Mouse (Mus musculus) skeletal muscle tissue, adult 2 months (tissue): ENCODE measurements around the gene Mast4.

ENCODE experiments used
- DNase-seq: peaks from one replicate; pipeline ENCODE4 v3.0.0-alpha.2; 2012; ENCODE audit warnings: low read depth, low spot score

Gene Mast4

GRCm38 (mm10) chr13:103061680-103062079 lies 272.6 kb downstream of the Mast4 start:
- DNase-seq: no peak

DNA sequence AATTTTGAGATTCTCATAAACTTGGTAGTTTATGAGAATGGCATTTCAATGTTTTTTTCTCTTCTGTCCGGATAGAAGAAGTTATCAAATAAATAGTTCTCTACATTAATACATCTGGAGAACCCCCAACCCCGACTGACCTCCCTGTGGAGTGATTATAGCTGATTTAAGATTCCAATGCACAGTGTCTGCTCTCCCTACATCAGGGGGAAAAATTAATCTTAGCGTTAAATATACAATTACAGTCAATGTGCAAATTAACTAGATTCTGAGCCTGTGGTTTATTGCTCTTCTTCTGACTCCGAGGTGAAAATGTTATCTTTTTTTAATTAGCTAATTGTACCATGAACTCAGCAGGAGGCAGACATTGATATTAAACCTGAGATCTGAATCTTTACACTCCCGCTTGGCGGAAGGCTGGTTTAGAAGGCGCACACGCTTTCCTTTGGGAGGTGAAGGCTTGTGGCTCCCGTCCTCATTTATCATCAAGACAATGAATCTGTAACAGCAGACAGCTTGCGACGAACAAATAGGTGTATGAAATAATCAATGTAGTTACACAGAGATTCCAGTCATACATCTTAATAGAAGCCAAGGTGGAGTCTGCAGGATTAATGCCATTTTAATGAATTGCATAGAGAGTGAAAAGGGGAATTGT lies 274.2 kb downstream of the Mast4 start:
- no peak for DNase-seq

GRCm38 (mm10) chr13:103056451-103056850 lies 277.8 kb downstream of the Mast4 start:
- no peak for DNase-seq

DNA sequence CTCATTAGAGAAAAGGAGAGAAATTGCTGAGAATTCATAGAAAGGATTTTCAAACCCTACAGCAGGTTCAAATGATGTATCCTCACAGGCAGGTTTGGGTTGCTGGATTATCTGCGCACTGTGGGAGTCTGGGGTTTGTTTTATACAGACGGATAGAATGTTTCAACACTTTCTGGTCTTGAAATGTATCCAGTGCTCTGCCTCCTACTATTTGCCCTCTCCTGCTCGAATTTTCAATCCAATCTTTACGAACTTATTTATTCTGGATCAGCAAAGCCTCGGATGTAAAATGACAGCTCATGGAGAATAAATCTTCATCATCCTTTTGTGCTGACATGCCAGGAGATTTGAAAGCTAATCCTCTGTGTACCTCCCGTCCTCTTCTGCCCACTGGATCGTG lies 281.6 kb downstream of the Mast4 start:
- DNase-seq: no peak

GRCm38 (mm10) chr13:103048954-103049353 lies 285.3 kb downstream of the Mast4 start:
- no peak for DNase-seq

- DNase-seq: no peak
Observed at GRCm38 (mm10) chr13:103043692-103044091, 290.6 kb downstream of the Mast4 start.

- no peak for DNase-seq
Observed at GRCm38 (mm10) chr13:103043011-103043410, 291.3 kb downstream of the Mast4 start.

GRCm38 (mm10) chr13:103037466-103037865 lies 296.8 kb downstream of the Mast4 start:
- DNase-seq: no peak

- DNase-seq: no peak
Observed at GRCm38 (mm10) chr13:103029377-103029776, 304.9 kb downstream of the Mast4 start.

- no peak for DNase-seq
Observed at GRCm38 (mm10) chr13:103027456-103028078, 306.7 kb downstream of the Mast4 start.

- no peak for DNase-seq
Observed at GRCm38 (mm10) chr13:103025461-103025860, 308.8 kb downstream of the Mast4 start.

DNA sequence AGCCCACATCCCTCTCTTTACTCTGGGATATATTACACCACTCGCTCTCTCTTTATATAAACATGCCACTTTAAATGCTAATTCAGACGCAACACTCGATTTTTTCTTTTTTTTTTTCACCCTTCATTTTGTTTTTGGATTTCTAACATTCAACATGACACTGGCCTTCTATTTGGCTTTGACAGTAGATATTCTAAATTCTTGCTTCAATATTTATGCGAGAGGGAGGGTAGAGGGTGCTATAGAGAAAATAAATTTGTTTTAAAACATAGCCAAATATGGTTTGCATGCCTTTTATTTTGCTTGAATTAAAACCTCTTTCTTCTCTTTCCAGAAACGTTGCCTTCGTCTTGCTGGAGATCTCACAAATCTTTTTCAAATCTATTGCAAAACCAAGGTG lies 315.8 kb downstream of the Mast4 start:
- no peak for DNase-seq

- no peak for DNase-seq
Observed at GRCm38 (mm10) chr13:103017661-103018060, 316.6 kb downstream of the Mast4 start.

DNA sequence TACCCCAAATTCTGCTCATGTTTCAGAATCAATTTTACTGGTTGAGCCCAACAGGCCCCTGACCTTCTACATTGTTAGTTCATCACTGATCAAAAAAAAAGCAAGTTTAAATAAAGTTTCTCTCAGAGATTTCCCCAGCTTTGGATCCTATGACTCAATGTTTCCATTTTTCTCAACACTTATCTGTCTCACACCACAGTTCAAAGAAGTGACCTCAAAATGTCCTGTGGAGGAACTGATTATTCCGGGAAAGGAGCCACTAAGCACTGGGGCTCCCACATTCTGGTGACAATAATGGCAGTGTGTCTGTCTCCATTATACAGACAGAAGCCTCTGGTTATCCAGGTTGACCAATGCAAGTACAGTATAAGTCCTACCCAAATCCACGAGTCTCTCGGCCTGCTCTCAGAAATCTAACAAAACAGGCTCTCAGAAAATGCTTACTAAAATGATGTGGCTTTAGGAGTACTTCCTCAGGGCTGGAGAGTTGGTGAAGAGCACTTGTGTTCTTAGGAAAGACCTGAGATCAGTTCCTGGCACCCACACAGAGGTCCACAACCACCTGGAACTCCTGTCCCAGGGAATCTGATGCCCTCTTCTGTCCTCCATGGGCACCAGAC lies 319.1 kb downstream of the Mast4 start:
- DNase-seq: no peak

DNA sequence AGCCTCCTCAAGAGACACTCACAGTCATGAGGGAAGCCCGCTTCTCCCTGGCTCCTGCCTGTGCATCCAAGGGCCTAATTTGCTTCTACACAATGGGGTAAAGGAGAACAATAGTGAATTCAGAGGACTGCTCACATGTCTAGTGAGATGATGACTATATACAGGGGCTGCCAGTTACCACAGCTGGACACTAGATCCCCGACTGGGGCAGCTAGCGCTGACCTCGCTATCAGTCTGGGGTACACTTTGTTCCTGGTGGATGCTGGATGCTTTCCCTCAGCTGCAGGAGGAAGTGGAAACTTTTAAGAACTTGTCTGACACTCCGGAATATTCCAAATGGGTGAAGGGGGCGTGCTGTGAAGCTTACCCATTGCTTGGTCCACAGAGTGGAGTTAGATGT lies 319.7 kb downstream of the Mast4 start:
- DNase-seq: peak; percentile 7

DNA sequence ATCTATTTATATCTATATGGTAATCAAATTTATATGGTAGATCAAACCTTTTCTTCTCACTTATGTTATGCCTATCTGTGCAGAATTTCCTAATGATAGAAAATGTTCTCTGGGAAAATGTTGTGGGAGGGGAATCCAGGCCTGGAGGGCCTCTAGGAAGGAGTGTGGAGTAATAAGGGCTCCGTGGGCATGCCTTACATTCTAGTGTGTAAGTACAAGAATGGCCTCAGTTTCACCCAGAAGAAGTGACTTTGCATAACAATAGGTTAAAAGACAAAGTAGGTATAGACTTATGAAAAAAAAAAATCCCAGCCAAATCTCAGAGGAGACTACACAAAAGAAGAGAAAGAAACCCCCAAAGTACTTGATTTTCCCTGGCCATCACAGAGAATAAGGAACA lies 320.1 kb downstream of the Mast4 start:
- DNase-seq: no peak

GRCm38 (mm10) chr13:103005227-103005626 lies 329.1 kb downstream of the Mast4 start:
- DNase-seq: no peak

DNA sequence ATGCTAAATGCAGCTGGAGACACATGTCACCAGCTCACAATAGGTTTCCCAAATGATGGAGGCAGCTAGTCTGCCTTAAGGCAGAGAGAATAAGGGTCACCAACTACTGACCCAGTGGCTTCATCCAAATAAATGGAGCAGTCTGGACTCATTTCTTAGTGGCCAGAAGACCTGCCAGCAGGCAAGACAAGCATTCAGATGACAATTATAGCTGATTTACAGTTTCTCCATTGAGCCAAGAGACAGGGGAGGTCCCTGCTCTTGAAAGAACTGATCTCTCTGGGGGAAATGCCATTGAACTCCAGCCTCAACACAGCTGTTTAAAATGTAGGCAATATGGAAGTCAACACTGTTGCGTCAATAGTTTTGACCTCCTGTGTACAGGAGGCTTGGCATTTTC lies 332.5 kb downstream of the Mast4 start:
- DNase-seq: no peak

DNA sequence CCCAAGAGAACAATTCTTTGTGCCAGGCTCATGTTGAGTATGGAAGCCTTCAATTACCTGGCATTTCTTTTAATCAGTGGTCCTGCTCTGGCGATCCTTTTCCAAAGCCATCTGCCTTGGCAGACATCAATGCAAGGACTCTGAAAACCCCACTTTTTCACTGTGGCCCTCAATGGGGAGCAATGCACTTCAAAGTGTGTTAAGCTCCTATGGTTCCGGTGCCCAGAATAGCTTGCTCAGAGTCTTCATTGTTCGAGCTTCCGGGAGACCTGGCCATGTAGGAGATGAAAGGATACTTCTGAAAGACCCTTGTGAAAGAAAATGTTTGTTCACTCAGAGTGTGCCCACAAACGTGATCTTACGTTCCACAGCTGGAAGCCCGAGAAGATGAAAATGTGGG lies 333.4 kb downstream of the Mast4 start:
- no peak for DNase-seq

GRCm38 (mm10) chr13:102994098-102994497 lies 340.2 kb downstream of the Mast4 start:
- no peak for DNase-seq

DNA sequence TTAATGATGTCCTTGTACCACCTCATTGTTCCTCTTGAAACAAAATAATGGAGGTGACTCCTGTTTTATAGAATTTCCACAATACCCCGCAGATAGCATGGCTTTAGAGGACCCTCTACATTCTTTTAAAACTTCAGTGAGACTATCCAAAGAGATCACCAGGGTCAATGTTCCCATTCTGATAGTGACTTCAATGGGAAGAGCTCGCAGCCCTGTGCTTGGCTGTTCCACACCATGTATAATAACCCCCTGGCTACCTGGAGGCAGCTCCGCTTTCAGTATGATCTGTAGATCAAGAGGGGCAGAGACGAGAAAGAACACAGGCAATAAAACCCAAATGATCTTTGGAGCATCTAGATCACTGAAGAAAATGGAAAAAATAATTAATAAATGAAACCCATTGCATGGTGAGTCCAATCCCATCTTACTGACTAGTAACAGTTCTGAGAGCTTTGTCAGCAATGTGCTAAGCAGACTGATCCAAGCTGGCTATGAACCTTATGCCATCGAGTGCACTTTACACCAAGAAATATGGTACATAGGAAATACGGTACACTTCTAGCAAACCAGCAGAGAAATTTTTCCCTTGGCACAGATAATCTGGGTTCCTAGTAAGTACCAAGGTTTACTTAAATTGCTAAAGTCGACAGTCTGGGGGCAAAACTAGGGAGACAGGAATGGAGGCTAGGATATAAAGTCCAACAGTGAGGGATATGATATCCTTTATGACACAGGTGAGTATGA lies 341.4 kb downstream of the Mast4 start:
- no peak for DNase-seq

DNA sequence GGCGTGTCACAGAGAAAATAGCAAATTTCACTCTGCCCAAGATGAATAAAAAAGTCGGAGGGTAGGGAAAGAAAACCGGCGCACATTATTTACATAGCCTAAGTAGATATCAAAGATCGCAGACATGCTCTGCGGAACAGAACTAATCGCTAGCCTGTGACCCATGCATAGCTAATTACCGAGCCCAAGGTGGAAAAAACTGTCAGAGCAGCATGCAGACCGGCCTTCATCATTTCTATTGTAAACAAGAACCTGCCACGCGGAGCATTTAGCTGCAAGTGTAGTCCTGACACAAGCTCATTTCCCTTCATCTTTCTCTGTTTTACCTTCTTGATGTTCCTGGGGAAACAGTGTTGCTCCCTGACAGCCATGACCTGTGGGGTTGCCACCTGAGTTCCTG lies 342.4 kb downstream of the Mast4 start:
- DNase-seq: no peak
